Mouse (Mus musculus): ENCODE results near the gene Uhrf1.

Uhrf1 gene

GRCm38 (mm10) chr17:56348128-56348527, 45.0 kb downstream of the Uhrf1 start:
- no peak for DNase-seq (ENCODE audit: low spot score)

GRCm38 (mm10) chr17:56348586-56348985, 45.5 kb downstream of the Uhrf1 start:
- no peak for DNase-seq (ENCODE audit: low spot score)

- DNase-seq (ENCODE audit: low spot score): peak; percentile 73
These were observed 47.6 kb downstream of the Uhrf1 start for GRCm38 (mm10) chr17:56350694-56351093.

GRCm38 (mm10) chr17:56356921-56357885, 54.1 kb downstream of the Uhrf1 start:
- DNase-seq (ENCODE audit: low spot score): peak; percentile 31

DNA sequence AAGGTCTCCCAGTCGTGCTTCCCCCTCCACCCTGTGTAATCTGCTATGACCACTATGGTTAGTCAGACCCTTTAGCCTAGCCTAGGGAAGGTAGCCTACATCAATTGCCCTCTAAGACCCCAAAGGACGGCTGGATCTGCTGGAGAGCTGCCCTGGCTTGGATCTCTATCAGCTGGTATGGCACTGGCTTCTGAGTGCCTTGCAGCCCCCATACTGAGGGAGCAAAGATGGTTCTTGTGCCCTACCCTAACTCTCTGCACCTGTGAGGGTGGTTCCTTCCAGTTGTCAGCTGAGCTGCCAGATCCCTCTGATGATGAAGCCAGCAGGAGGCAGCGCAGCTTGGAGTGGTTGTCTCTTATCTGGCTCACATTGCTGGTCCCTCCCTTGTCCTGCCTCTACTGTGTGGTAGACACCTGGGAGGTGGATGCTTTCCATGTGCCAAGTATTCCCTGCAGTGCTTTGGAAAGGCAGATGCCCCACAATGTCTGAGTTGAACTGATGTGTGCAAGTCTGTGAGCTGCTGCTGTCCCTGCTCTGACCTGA, 56.1 kb downstream of the Uhrf1 start:
- DNase-seq (ENCODE audit: low spot score): no peak

GRCm38 (mm10) chr17:56359864-56360263, 56.7 kb downstream of the Uhrf1 start:
- DNase-seq (ENCODE audit: low spot score): no peak

DNA sequence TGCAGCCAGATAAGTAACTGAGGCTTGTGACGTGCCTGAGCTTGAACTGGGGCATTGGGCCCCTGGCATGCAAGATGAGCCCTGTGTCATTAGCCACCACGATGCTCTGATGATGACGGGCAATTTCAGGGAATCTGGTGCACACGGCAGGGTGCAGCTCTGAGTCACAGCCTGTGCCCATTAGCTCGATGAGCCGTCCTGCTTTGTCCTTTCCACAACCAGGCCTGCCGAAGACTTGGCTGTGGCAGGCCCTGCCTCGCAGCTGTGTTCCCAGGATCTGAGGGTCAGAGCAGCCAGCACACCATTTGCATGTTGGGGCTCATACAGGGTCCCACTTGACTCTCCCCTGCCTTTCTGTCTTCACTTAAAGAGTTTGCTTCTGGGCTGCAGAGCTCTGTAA, 57.3 kb downstream of the Uhrf1 start:
- DNase-seq (ENCODE audit: low spot score): no peak

- no peak for DNase-seq (ENCODE audit: low spot score)
These were observed 58.4 kb downstream of the Uhrf1 start for GRCm38 (mm10) chr17:56361542-56361941.

- no peak for DNase-seq (ENCODE audit: low spot score)
These were observed 62.9 kb downstream of the Uhrf1 start for GRCm38 (mm10) chr17:56365791-56366673.

DNA sequence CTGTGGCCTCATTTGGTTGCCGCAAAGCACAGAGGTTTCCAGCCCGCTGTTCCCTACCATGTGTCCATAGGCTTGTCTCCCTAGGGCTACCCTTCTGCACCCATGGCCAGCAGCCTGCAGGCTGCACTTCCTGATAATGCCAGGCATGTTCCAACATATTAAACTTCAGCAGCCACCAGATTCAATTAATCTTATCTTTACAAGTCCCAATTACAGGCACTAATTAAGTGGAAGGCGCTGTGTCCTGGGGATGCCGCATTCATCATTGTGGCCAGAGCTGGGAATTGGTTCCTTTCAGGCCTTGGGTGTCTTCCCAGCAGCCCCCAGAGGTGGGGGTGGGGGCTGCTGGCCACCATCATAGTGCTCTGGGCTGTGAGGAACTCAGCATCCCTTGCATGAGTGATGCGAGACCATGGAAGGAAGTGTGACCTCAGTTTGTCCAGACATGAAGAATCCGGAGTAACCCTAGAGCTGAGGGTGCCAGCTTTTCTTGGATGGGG, 65.2 kb downstream of the Uhrf1 start:
- DNase-seq (ENCODE audit: low spot score): no peak

DNA sequence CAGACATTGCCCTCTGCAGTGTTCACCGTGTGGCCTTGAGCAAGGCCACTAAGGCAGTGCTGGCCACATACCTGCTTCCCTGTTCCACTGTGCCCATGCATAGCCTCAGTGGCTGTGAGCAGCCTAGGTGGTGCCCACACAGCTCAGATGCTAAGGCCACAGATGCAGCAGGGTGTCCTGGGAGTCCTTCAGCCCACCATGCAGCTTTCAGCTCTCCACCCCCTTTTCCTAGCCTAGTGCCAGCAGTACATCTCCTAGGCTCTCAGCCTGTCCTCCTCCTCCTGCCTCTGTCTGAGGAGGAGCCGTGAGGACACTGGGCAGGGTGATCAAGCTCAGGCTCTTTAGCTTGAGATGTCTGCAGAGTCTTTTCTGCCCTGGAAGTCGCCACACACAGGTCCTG, 67.0 kb downstream of the Uhrf1 start:
- DNase-seq (ENCODE audit: low spot score): no peak

GRCm38 (mm10) chr17:56371029-56371660, 68.0 kb downstream of the Uhrf1 start:
- no peak for DNase-seq (ENCODE audit: low spot score)

- no peak for DNase-seq (ENCODE audit: low spot score)
These were observed 69.0 kb downstream of the Uhrf1 start for GRCm38 (mm10) chr17:56372109-56372508.
